Mouse (Mus musculus): ENCODE data around the gene C2cd2l. TPM values are rescaled to one million over a fixed set of nuclear protein-coding genes. Genes with fewer than 3 reads are reported as not detected.
"Not testable (repeated sequence)": the region's sequence is repeated elsewhere in the genome, so short reads cannot be mapped to it uniquely, and the experiment has no call there.

C2cd2l gene
- polyA plus RNA-seq (2015; fragmentation: Nextera tagmentation; extraction: Ambion mirVana): 11.6 and 13.0 TPM in 2 replicates

DNA sequence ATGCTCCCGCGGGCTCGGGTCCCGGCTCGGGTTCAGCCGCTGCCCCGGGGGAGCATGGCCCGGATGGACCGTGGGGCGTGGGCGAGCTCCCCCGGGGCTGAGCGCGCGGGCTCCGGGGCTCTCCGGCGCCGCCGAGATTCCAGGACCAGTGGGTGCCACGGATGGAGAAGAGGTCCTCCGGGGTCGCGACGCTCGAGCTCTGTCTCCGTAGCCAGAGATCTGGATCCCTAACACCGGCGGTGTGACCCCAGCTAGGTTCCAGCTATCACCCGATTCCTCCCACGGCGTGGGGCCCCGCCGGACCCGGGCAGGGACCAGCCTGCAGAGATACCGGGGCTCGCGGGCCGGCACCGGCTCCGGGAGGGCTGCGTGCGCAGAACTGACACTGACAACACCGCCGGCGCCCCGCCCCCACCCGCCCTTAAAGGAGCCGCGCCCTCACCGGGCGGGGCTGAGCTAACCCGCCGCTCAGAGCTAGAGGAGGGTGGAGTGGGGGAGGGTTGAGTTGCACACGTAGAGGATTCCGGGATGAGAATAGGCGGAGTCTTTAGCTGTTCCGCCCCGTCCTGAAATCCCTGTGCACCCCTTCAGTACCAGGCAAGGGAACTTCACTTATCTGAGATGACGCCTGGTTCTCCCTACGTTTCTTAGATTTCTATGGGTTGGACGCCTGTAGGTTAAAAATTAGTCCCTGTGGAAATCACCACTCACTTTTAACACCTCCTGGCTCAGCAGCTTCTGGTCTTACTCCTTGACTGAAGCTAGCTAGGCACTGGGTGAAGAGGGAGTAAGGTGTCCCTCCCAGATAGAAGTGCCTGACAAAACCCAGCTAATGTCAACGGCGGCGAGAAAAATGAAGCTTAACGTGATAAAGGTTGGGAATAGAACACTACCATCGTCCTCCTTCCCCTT lies at the start of gene C2cd2l:
Gene C2cd2l (minus strand): TSS at position 399 of the 912 bp plus-strand sequence.
- H3K36me3 ChIP-seq (ENCODE audit: insufficient read depth, low read length): peaks cover 15% of the 10 kb centered on the region
- WGBS: under 1% methylated on average over 67 of the region's 67 CpGs
- H3K27ac ChIP-seq: peak within 1 kb of the TSS; percentile 81
- no peaks in the 10 kb centered on the region for H3K27me3 ChIP-seq (ENCODE audit: insufficient read depth, low read length)
- peak within 1 kb of the TSS; percentile 93 for H3K4me2 ChIP-seq (ENCODE audit: low read length)
- H3K9ac ChIP-seq (ENCODE audit: low read depth, low read length): peak within 1 kb of the TSS; percentile 88
- H3K4me1 ChIP-seq (replicated peaks; ENCODE audit: insufficient read depth, low read length): peaks cover 16% of the 10 kb centered on the region
- H3K4me3 ChIP-seq (replicated peaks; ENCODE audit: low read depth, low read length): peak within 1 kb of the TSS; percentile 84
- DNase-seq (ENCODE audit: low spot score) (peak; percentile 99), ATAC-seq (replicated peaks; ENCODE audit: low FRiP score, low read depth) (peak; percentile 95)
- no peaks in the 10 kb centered on the region for H3K9me3 ChIP-seq (replicated peaks; ENCODE audit: low read length)
- TF ChIP-seq CTCF (IDR thresholded peaks at IDR 0.05; ENCODE audit: low read depth): no peak

DNA sequence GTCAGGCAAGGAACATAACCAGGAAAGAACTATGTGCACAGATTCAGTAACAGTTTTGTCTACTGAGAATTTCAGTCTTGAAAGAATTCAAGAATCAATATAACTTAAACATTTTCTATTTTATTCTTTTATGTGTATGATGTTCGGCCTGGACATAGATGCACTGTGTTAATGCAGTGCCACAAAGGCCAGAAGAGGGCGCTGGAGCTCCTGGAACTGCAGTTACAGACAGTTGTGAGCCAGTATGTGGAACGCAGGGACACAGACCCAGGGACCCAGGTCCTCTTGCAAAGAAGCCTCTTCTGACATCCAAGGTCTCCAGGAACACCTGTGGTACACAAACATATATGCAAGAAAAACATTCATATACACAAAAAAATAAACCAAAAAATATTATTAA lies 44.4 kb upstream of the C2cd2l start:
- 70% methylated on average over 3 of the region's 3 CpGs for WGBS
- no peak for DNase-seq (ENCODE audit: low spot score)
- no peak overlapping the region for H3K4me3 ChIP-seq (replicated peaks; ENCODE audit: low read depth, low read length)

GRCm38 (mm10) chr9:44361931-44362330 lies 41.8 kb upstream of the C2cd2l start:
- 45% methylated on average over 4 of the region's 4 CpGs for WGBS
- peaks cover 14% of the 10 kb centered on the region for H3K36me3 ChIP-seq (ENCODE audit: insufficient read depth, low read length)
- not testable (repeated sequence) for H3K4me1 ChIP-seq (replicated peaks; ENCODE audit: insufficient read depth, low read length); DNase-seq (ENCODE audit: low spot score); ATAC-seq (replicated peaks; ENCODE audit: low FRiP score, low read depth); H3K9ac ChIP-seq (ENCODE audit: low read depth, low read length); H3K9me3 ChIP-seq (replicated peaks; ENCODE audit: low read length); H3K27me3 ChIP-seq (ENCODE audit: insufficient read depth, low read length)
- peak overlapping the region; percentile 92 for H3K4me3 ChIP-seq (replicated peaks; ENCODE audit: low read depth, low read length)
- peak overlapping the region; percentile 90 for H3K4me2 ChIP-seq (ENCODE audit: low read length)
- peak overlapping the region; percentile 76; the same call in 1 of the 2 replicates for H3K27ac ChIP-seq

More for the DNA sequence above, 44.4 kb upstream of the C2cd2l start:
- Histone ChIP-seq H3K36me3 (ENCODE audit: insufficient read depth, low read length) (no peaks in the 10 kb centered on the region), H3K4me1 (replicated peaks; ENCODE audit: insufficient read depth, low read length) (0 out of 2 replicates have a peak, but pooled peaks cover 7% of the 10 kb centered on the region), H3K4me2 (ENCODE audit: low read length) (no peak overlapping the region), H3K27me3 (ENCODE audit: insufficient read depth, low read length) (no peaks in the 10 kb centered on the region), H3K9ac (ENCODE audit: low read depth, low read length) (no peak overlapping the region), H3K9me3 (replicated peaks; ENCODE audit: low read length) (no peaks in the 10 kb centered on the region), H3K27ac (no peak overlapping the region)
- no peak for ATAC-seq (replicated peaks; ENCODE audit: low FRiP score, low read depth)
- TF ChIP-seq CTCF (IDR thresholded peaks at IDR 0.05; ENCODE audit: low read depth): peak; percentile 49

- H3K9me3 ChIP-seq (replicated peaks; ENCODE audit: low read length): no peaks in the 10 kb centered on the region
- peak; percentile 91 for ATAC-seq (replicated peaks; ENCODE audit: low FRiP score, low read depth)
These were observed 41.3 kb upstream of the C2cd2l start, which contains the start of gene Vps11 for GRCm38 (mm10) chr9:44361190-44361917. Gene Vps11 (minus strand): TSS chr9:44361670.

GRCm38 (mm10) chr9:44357207-44357606 lies 37.1 kb upstream of the C2cd2l start:
- WGBS: 77% methylated on average over 4 of the region's 4 CpGs
- peak; percentile 67 for TF ChIP-seq CTCF (IDR thresholded peaks at IDR 0.05; ENCODE audit: low read depth)
- Histone ChIP-seq H3K4me1 (replicated peaks; ENCODE audit: insufficient read depth, low read length) (0 out of 2 replicates have a peak, but pooled peaks cover 7% of the 10 kb centered on the region), H3K27me3 (ENCODE audit: insufficient read depth, low read length) (no peaks in the 10 kb centered on the region), H3K36me3 (ENCODE audit: insufficient read depth, low read length) (peaks cover 53% of the 10 kb centered on the region), H3K9me3 (replicated peaks; ENCODE audit: low read length) (no peaks in the 10 kb centered on the region), H3K4me2 (ENCODE audit: low read length) (no peak overlapping the region), H3K9ac (ENCODE audit: low read depth, low read length) (no peak overlapping the region), H3K4me3 (replicated peaks; ENCODE audit: low read depth, low read length) (no peak overlapping the region), H3K27ac (no peak overlapping the region)
- ATAC-seq (replicated peaks; ENCODE audit: low FRiP score, low read depth) (no peak), DNase-seq (ENCODE audit: low spot score) (peak; percentile 65)

More at GRCm38 (mm10) chr9:44361190-44361917, 41.3 kb upstream of the C2cd2l start, which contains the start of gene Vps11:
- WGBS: under 1% methylated on average over 44 of the region's 44 CpGs
- Histone ChIP-seq H3K4me3 (replicated peaks; ENCODE audit: low read depth, low read length) (peak within 1 kb of the TSS; percentile 92), H3K27ac (peak within 1 kb of the TSS; percentile 76), H3K36me3 (ENCODE audit: insufficient read depth, low read length) (peaks cover 20% of the 10 kb centered on the region), H3K9ac (ENCODE audit: low read depth, low read length) (peak within 1 kb of the TSS; percentile 80), H3K4me2 (ENCODE audit: low read length) (peak within 1 kb of the TSS; percentile 90), H3K4me1 (replicated peaks; ENCODE audit: insufficient read depth, low read length) (0 out of 2 replicates have a peak, but pooled peaks cover 7% of the 10 kb centered on the region), H3K27me3 (ENCODE audit: insufficient read depth, low read length) (no peaks in the 10 kb centered on the region)
- no peak; the same call in 1 of the 2 replicates for TF ChIP-seq CTCF (IDR thresholded peaks at IDR 0.05; ENCODE audit: low read depth)
- DNase-seq (ENCODE audit: low spot score): peak; percentile 99

GRCm38 (mm10) chr9:44353142-44353541 lies 33.1 kb upstream of the C2cd2l start:
- Histone ChIP-seq H3K9ac (ENCODE audit: low read depth, low read length) (no peak overlapping the region), H3K4me2 (ENCODE audit: low read length) (no peak overlapping the region), H3K9me3 (replicated peaks; ENCODE audit: low read length) (no peaks in the 10 kb centered on the region), H3K4me3 (replicated peaks; ENCODE audit: low read depth, low read length) (no peak overlapping the region), H3K4me1 (replicated peaks; ENCODE audit: insufficient read depth, low read length) (no peaks in the 10 kb centered on the region), H3K27ac (no peak overlapping the region), H3K27me3 (ENCODE audit: insufficient read depth, low read length) (no peaks in the 10 kb centered on the region), H3K36me3 (ENCODE audit: insufficient read depth, low read length) (peaks cover 69% of the 10 kb centered on the region)
- TF ChIP-seq CTCF (IDR thresholded peaks at IDR 0.05; ENCODE audit: low read depth): no peak
- no peak for DNase-seq (ENCODE audit: low spot score)
- WGBS: 92% methylated on average over 6 of the region's 6 CpGs
- no peak for ATAC-seq (replicated peaks; ENCODE audit: low FRiP score, low read depth)

Measured in kidney, postnatal 0 days (tissue).